Mouse (Mus musculus): ENCODE data around the gene Pitpna. TPM values are rescaled to one million over a fixed set of nuclear protein-coding genes. Genes with fewer than 3 reads are reported as not detected.

Gene Pitpna
- total RNA-seq, 1 experiment: 40.3 TPM

DNA sequence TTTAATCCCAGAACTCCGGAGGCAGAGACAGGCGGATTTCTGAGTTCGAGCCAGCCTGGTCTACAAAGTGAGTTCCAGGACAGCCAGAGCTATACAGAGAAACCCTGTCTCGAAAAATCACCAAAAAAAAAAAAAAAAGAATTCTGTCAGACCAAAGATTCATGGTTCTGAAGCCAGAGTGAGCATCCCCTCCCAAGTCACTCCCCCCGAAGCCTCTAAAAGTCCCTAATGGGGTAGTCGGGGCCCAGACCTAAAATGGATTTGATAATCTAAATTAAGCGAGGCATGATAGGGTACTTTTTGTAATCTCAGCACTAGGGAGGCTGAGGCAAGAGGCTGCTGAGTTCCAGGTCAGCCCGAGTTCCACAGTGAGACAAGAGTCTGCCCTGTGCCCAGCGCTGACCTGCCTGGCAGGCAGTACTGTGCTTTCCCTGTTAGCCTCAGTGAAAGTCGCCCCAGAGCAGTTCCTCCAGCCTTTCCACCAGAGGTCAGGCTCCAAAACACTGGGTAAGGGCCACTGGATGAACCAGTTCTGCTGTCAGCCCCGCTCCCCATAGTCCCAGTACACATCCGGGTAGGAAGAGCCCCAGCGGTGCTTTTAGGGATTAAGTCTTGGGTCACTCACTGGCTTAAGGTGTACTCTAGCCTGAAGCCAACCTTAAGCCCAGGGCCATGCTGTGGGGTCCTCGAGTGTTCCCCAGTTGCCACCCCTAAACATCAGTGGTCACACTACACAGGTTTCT, 65.2 kb downstream of the Pitpna start:
- DNase-seq (ENCODE audit: low read depth, low spot score): no peak
- TF ChIP-seq ZNF384 (IDR thresholded peaks at IDR 0.05; ENCODE audit: low read depth, low read length) (peak; percentile 74; the same call in 1 of the 2 replicates), HCFC1 (IDR thresholded peaks at IDR 0.05; ENCODE audit: borderline replicate concordance, insufficient read depth, low read length) (no peak)
- in situ Hi-C loops (cut with MboI; ENCODE audit: low sequenced_read_pairs in 2 of 2, unreplicated experiment in 2 of 2): no loop called here
- Histone ChIP-seq H3K9me3 (ENCODE audit: control insufficient read depth, insufficient read depth, low read depth, low read length) (no peaks in the 10 kb centered on the region), H3K4me1 (ENCODE audit: control insufficient read depth in 2 of 2, insufficient read depth in 2 of 2, low read length in 2 of 2, poor library complexity in 1 of 2) (peaks cover 8 to 25% of the 10 kb centered on the region in 2 experiments; a peak in 3 of 4 replicates), H3K4me3 (ENCODE audit: insufficient read depth in 1 of 2, low read depth in 1 of 2, low read length in 2 of 2, poor library complexity in 1 of 2, severe bottlenecking in 1 of 2) (peak overlapping the region; percentile 68 to 90; a peak in 3 of 4 replicates), H3K27ac (ENCODE audit: insufficient read depth, low read depth, low read length, poor library complexity, severe bottlenecking) (peak overlapping the region; percentile 5), H3K36me3 (ENCODE audit: control insufficient read depth, insufficient read depth, low read length, poor library complexity, severe bottlenecking) (peaks cover 9% of the 10 kb centered on the region; the same call in 1 of the 2 replicates), H3K9ac (ENCODE audit: insufficient read depth, low read depth, low read length, poor library complexity, severe bottlenecking) (peak overlapping the region; percentile 71)

DNA sequence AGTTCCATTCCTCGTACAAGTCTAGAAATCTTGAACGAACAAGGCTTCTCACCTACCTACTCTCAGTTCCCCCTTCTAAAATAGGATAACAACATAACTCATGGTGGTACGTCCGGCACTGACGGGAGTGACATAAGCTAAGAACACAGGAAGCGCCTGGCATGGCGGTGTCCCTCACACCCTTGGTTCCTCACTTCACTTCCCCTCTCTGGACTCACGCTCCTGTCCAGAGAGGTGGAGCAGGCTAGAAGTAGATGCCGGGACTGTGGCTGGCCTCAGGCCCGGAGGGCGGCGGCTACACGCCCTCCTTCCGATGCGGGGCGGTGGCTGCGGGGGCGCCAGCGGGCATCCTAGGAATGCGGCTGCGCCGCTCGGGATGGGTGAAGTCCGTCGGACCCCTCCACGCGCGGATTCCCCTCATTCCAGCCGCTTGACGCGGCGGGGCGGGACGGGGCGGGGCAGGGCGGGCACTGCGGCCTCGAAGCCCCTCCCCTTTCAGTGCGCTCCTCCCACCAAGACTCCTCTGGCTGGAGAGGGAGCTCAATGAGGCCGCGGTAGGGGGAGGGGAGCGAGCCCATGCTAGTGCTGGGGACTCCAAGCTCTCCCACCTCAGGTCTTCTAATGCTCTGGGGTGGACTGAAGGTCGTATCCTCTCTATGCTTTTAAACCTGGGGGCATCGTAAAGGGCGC, 66.0 kb downstream of the Pitpna start:
- Histone ChIP-seq H3K9me3 (ENCODE audit: control insufficient read depth, insufficient read depth, low read depth, low read length) (no peaks in the 10 kb centered on the region), H3K4me1 (ENCODE audit: control insufficient read depth in 2 of 2, insufficient read depth in 2 of 2, low read length in 2 of 2, poor library complexity in 1 of 2) (peaks cover 8 to 25% of the 10 kb centered on the region in 2 experiments; a peak in 3 of 4 replicates), H3K27ac (ENCODE audit: insufficient read depth, low read depth, low read length, poor library complexity, severe bottlenecking) (peak overlapping the region; percentile 22), H3K36me3 (ENCODE audit: control insufficient read depth, insufficient read depth, low read length, poor library complexity, severe bottlenecking) (peaks cover 17% of the 10 kb centered on the region), H3K9ac (ENCODE audit: insufficient read depth, low read depth, low read length, poor library complexity, severe bottlenecking) (peak overlapping the region; percentile 71), H3K4me3 (ENCODE audit: insufficient read depth in 1 of 2, low read depth in 1 of 2, low read length in 2 of 2, poor library complexity in 1 of 2, severe bottlenecking in 1 of 2) (peak overlapping the region; percentile 68 to 85)
- in situ Hi-C loops (cut with MboI; ENCODE audit: low sequenced_read_pairs in 2 of 2, unreplicated experiment in 2 of 2): no loop called here
- no peak for TF ChIP-seq CHD2 (IDR thresholded peaks at IDR 0.05; ENCODE audit: low read depth, low read length)
- no peak for TF ChIP-seq MAFK (IDR thresholded peaks at IDR 0.05; ENCODE audit: insufficient read depth, low read depth, low read length)
- TF ChIP-seq ZNF384 (IDR thresholded peaks at IDR 0.05; ENCODE audit: low read depth, low read length): no peak
- no peak for TF ChIP-seq HCFC1 (IDR thresholded peaks at IDR 0.05; ENCODE audit: borderline replicate concordance, insufficient read depth, low read length)
- no peak for TF ChIP-seq ZC3H11A (IDR thresholded peaks at IDR 0.05; ENCODE audit: borderline replicate concordance, low read depth, low read length)
- DNase-seq (ENCODE audit: low read depth, low spot score): peak; percentile 87

DNA sequence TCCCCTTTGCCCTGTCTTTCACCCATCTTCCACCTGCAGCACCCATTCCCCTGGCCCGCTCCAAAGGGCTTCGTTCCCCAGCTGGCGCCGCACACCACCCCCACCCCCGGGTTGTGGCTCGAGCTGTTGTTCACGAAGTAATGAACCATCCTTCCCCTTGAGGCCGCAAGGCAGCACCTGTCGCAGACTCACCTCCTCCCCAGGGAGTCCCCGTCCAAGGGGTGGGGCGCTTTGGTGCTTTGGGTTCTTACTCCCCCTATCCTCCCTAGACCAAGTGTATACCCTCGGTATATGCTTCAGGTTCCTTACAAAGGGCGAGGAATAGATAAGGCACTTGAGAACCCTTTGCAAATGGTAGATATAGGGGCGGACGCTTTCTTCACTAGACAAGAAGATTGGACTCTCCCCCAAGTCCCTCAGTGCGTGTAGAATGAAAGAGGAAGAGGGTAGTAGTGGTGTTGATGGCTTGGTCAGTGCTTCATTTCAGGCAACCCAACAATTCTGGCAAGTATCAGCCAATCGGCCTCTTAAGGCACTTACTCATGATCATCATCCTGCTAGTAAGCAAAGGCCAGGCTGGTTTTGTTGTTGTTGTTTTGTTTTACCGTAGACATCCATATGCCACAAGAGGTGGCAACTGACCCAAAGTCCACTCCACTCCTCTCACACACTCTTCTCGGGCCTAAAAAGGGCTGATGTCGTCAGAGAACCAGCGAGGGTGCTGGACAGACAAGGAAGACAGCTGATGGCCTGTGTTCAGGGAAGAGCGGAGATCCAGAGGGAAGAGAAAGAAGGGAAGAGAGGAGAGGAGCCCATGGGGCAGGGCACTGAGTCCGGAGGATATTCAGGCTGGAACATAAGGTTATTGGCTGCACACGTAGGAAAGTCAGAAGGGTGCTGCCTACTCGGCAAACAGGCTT, 66.8 kb downstream of the Pitpna start:
- no peaks in the 10 kb centered on the region for H3K9me3 ChIP-seq (ENCODE audit: control insufficient read depth, insufficient read depth, low read depth, low read length)
- in situ Hi-C loops (cut with MboI; ENCODE audit: low sequenced_read_pairs in 2 of 2, unreplicated experiment in 2 of 2): no loop called here
- peaks cover 8 to 25% of the 10 kb centered on the region in 2 experiments; a peak in 3 of 4 replicates for H3K4me1 ChIP-seq (ENCODE audit: control insufficient read depth in 2 of 2, insufficient read depth in 2 of 2, low read length in 2 of 2, poor library complexity in 1 of 2)
- TF ChIP-seq MAFK (IDR thresholded peaks at IDR 0.05; ENCODE audit: insufficient read depth, low read depth, low read length): no peak
- TF ChIP-seq CHD2 (IDR thresholded peaks at IDR 0.05; ENCODE audit: low read depth, low read length): no peak
- no peak for TF ChIP-seq ZNF384 (IDR thresholded peaks at IDR 0.05; ENCODE audit: low read depth, low read length)
- no peak for TF ChIP-seq ZC3H11A (IDR thresholded peaks at IDR 0.05; ENCODE audit: borderline replicate concordance, low read depth, low read length)
- TF ChIP-seq HCFC1 (IDR thresholded peaks at IDR 0.05; ENCODE audit: borderline replicate concordance, insufficient read depth, low read length): no peak
- peaks cover 23% of the 10 kb centered on the region for H3K36me3 ChIP-seq (ENCODE audit: control insufficient read depth, insufficient read depth, low read length, poor library complexity, severe bottlenecking)
- peak overlapping the region; percentile 82 for H3K9ac ChIP-seq (ENCODE audit: insufficient read depth, low read depth, low read length, poor library complexity, severe bottlenecking)
- H3K27ac ChIP-seq (ENCODE audit: insufficient read depth, low read depth, low read length, poor library complexity, severe bottlenecking): peak overlapping the region; percentile 22; the same call in 1 of the 2 replicates
- DNase-seq (ENCODE audit: low read depth, low spot score): no peak
- peak overlapping the region; percentile 82 to 85 for H3K4me3 ChIP-seq (ENCODE audit: insufficient read depth in 1 of 2, low read depth in 1 of 2, low read length in 2 of 2, poor library complexity in 1 of 2, severe bottlenecking in 1 of 2)
